10 mouse cellular contexts compared by ENCODE assay signal in the genomic region with DNA sequence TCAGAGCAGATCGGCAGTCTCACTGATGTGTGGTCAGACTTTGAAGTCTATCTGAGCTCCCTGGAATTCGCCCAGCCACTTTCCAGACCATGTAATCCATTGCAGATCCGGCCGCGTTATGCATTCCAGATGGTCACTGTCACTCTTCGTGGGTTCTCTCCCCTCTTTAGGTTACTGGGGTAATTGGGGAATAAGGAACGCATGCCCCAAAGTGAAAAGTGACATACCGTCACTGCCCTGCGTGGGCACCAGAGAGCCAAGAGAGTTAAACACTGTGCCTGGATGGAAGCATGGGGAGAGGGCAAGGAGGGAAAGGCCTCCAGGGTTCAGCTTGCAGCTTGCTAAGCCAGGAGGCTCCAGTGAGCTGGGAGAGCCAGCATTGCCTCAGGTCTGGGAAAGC.
A peak's percentile ranks its signal among the peaks of the same experiment; 100 is the strongest.
DNase-seq lines count a peak whose midpoint lies in the region; ATAC-seq and TF ChIP-seq lines count a peak whose summit lies in the region.
"Had no signal": no experiment of that assay in that cellular context is flagged by ENCODE, and none has a peak within 500 bp of the region (broad histone marks: within the 10 kb centered on the region; RNA-seq: fewer than 3 reads in every experiment).

No protein-coding gene starts in this region.

- peak; percentile 37 to 46 for DNase-seq in heart, postnatal 10 days
- peak; percentile 38 to 68 for DNase-seq in urinary bladder, postnatal 4 days (ENCODE audit: low spot score in 2 of 2)
- DNase-seq in urinary bladder, postnatal 36 days (ENCODE audit: low spot score in 2 of 2) = no peak
- DNase-seq in kidney, postnatal 0 days (ENCODE audit: low spot score) = peak; percentile 76
- no peak for DNase-seq in spleen, adult 18-20 months
- DNase-seq: thymus, adult 2 months had no signal

- H3K27ac ChIP-seq in heart, embryonic 11.5 days (ENCODE audit: low read depth, low read length) = no peak overlapping the region
- H3K27ac ChIP-seq in kidney, postnatal 0 days = peak overlapping the region; percentile 62; the same call in 1 of the 2 replicates
- H3K27ac ChIP-seq: hindbrain, embryonic 13.5 days had no signal

- H3K4me1 ChIP-seq in heart, embryonic 11.5 days (ENCODE audit: control insufficient read depth, insufficient read depth, low read length) = peaks cover 3% of the 10 kb centered on the region; the same call in 1 of the 2 replicates
- H3K4me1 ChIP-seq in kidney, postnatal 0 days (replicated peaks; ENCODE audit: insufficient read depth, low read length) = no peaks in the 10 kb centered on the region

- no peak for ATAC-seq in heart, embryonic 11.5 days (replicated peaks; ENCODE audit: insufficient number of reproducible peaks, low FRiP score, low TSS enrichment)
- ATAC-seq in kidney, postnatal 0 days (replicated peaks; ENCODE audit: low FRiP score, low read depth) = peak; percentile 29; the same call in 1 of the 2 replicates
- no peak for ATAC-seq in frontal cortex, adult (ENCODE audit: low TSS enrichment)
- ATAC-seq in CD4-positive, CD25-positive, alpha-beta regulatory T cell, adult 4 months = no peak

- no peaks in the 10 kb centered on the region for H3K9me3 ChIP-seq in heart, embryonic 11.5 days (replicated peaks; ENCODE audit: control insufficient read depth, low read length)
- H3K9me3 ChIP-seq in kidney, postnatal 0 days (replicated peaks; ENCODE audit: low read length) = no peaks in the 10 kb centered on the region
- H3K9me3 ChIP-seq: hindbrain, embryonic 13.5 days had no signal

- no peaks in the 10 kb centered on the region for H3K36me3 ChIP-seq in heart, embryonic 11.5 days (ENCODE audit: control insufficient read depth, insufficient read depth, low read length)
- no peaks in the 10 kb centered on the region for H3K36me3 ChIP-seq in kidney, postnatal 0 days (ENCODE audit: insufficient read depth, low read length)
- H3K36me3 ChIP-seq: hindbrain, embryonic 13.5 days had no signal

- TF ChIP-seq CTCF in kidney, postnatal 0 days (IDR thresholded peaks at IDR 0.05; ENCODE audit: low read depth) = peak; percentile 47

- H3K27me3 ChIP-seq in heart, embryonic 11.5 days (ENCODE audit: control insufficient read depth, insufficient read depth, low read length) = no peaks in the 10 kb centered on the region
- no peaks in the 10 kb centered on the region for H3K27me3 ChIP-seq in kidney, postnatal 0 days (ENCODE audit: insufficient read depth, low read length)
- H3K27me3 ChIP-seq: hindbrain, embryonic 13.5 days had no signal

- no peak overlapping the region for H3K9ac ChIP-seq in heart, embryonic 11.5 days (ENCODE audit: low read depth, low read length)
- H3K9ac ChIP-seq in kidney, postnatal 0 days (ENCODE audit: low read depth, low read length) = no peak overlapping the region
- H3K9ac ChIP-seq: hindbrain, embryonic 13.5 days had no signal

- no peak overlapping the region for H3K4me3 ChIP-seq in heart, embryonic 11.5 days (ENCODE audit: low read depth, low read length)
- no peak overlapping the region for H3K4me3 ChIP-seq in kidney, postnatal 0 days (replicated peaks; ENCODE audit: low read depth, low read length)
- H3K4me3 ChIP-seq: hindbrain, embryonic 13.5 days had no signal

- intact Hi-C loops in heart, postnatal 10 days (cut with DNase I) = no loop called here

- no peak overlapping the region for H3K4me2 ChIP-seq in heart, embryonic 11.5 days
- no peak overlapping the region for H3K4me2 ChIP-seq in kidney, postnatal 0 days (ENCODE audit: low read length)
- H3K4me2 ChIP-seq: hindbrain, embryonic 13.5 days had no signal

- WGBS in heart, embryonic 11.5 days (ENCODE audit: insufficient replicate concordance) = 25% methylated on average over 9 of the region's 9 CpGs
- 36% methylated on average over 9 of the region's 9 CpGs for WGBS in kidney, postnatal 0 days

Comparison
In these comparisons a context has a peak if more than half of its experiments do, and no peak if none do; other contexts are left out.
1. DNase-seq: peak in heart, postnatal 10 days (2 of 2), urinary bladder, postnatal 4 days (2 of 2) and kidney, postnatal 0 days (single experiment); none in urinary bladder, postnatal 36 days (0 of 2) and spleen, adult 18-20 months (0 of 2).